Mouse (Mus musculus) kidney, postnatal 36 days (tissue): ENCODE measurements around the gene Foxn3.
A peak's percentile ranks its signal among the peaks of the same experiment; 100 is the strongest.

Experiments used
- DNase-seq, 2 experiments: peaks; one replicate each; pipeline ENCODE4 v3.0.0; 2021 to 2022; ENCODE audit warnings: mixed read lengths in 2 of 2

Gene Foxn3

GRCm38 (mm10) chr12:99244264-99244663, 319.1 kb downstream of the Foxn3 start:
- no peak for DNase-seq

GRCm38 (mm10) chr12:99243316-99243715, 320.1 kb downstream of the Foxn3 start:
- no peak for DNase-seq

- peak; percentile 31 to 36 for DNase-seq
These were observed 323.1 kb downstream of the Foxn3 start for GRCm38 (mm10) chr12:99240185-99240726.

- DNase-seq = no peak
These were observed 323.6 kb downstream of the Foxn3 start for GRCm38 (mm10) chr12:99239735-99240134.

GRCm38 (mm10) chr12:99237497-99237896, 325.9 kb downstream of the Foxn3 start:
- no peak for DNase-seq

GRCm38 (mm10) chr12:99234346-99234745, 329.0 kb downstream of the Foxn3 start:
- DNase-seq = no peak

- no peak for DNase-seq
These were observed 330.0 kb downstream of the Foxn3 start for GRCm38 (mm10) chr12:99233386-99233785.

- peak; percentile 38 to 56 for DNase-seq
These were observed 330.9 kb downstream of the Foxn3 start for GRCm38 (mm10) chr12:99232478-99232877.

- DNase-seq = no peak
These were observed 332.1 kb downstream of the Foxn3 start for GRCm38 (mm10) chr12:99231321-99231720.

GRCm38 (mm10) chr12:99230783-99231048, 332.7 kb downstream of the Foxn3 start:
- no peak for DNase-seq

- DNase-seq = no peak
These were observed 333.2 kb downstream of the Foxn3 start for GRCm38 (mm10) chr12:99229973-99230782.

GRCm38 (mm10) chr12:99227313-99227952, 335.9 kb downstream of the Foxn3 start:
- DNase-seq = no peak

- no peak for DNase-seq
These were observed 338.3 kb downstream of the Foxn3 start for GRCm38 (mm10) chr12:99224863-99225603.

GRCm38 (mm10) chr12:99221087-99221846, 342.1 kb downstream of the Foxn3 start:
- DNase-seq = no peak

- no peak for DNase-seq
These were observed 343.0 kb downstream of the Foxn3 start for GRCm38 (mm10) chr12:99220333-99220732.

GRCm38 (mm10) chr12:99219812-99220211, 343.6 kb downstream of the Foxn3 start:
- DNase-seq = no peak

- no peak for DNase-seq
These were observed 346.2 kb downstream of the Foxn3 start for GRCm38 (mm10) chr12:99217145-99217698.

- DNase-seq = no peak
These were observed 347.0 kb downstream of the Foxn3 start for GRCm38 (mm10) chr12:99216341-99216761.

- peak; percentile 54 to 61 for DNase-seq
These were observed 347.7 kb downstream of the Foxn3 start for GRCm38 (mm10) chr12:99215521-99216255.

- no peak for DNase-seq
These were observed 349.3 kb downstream of the Foxn3 start for GRCm38 (mm10) chr12:99214098-99214497.

- DNase-seq = no peak
These were observed 350.2 kb downstream of the Foxn3 start for GRCm38 (mm10) chr12:99213218-99213617.

- DNase-seq = no peak
These were observed 353.6 kb downstream of the Foxn3 start for GRCm38 (mm10) chr12:99209801-99210200.
